ENCODE assay signal across 9 mouse cellular contexts in the genomic region with DNA sequence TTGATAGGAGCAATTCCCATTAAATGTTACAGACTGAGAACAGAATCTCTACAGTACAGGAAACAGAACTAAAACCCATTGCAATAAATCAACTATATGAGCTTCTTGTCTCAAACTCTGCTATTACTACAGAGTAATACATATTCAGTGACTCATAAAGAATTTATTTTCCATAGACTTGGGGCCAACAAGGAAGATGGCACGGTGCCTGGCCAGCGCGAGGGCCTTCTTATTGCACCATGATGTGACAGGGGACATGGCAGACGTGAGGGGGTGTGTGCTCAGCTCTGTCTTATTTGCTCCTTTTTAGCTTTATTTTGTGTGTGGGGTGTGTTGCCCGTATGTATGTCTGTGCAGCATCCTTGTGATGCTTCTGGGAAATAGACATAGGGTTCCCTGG. TPM values are rescaled to one million over a fixed set of nuclear protein-coding genes. Genes with fewer than 3 reads are reported as not detected.
DNase-seq lines count a peak whose midpoint lies in the region; ATAC-seq and TF ChIP-seq lines count a peak whose summit lies in the region.
"Had no signal": no experiment of that assay in that cellular context is flagged by ENCODE, and none has a peak within 500 bp of the region (broad histone marks: within the 10 kb centered on the region; RNA-seq: fewer than 3 reads in every experiment).

No protein-coding gene starts in this region.

- no peak for ATAC-seq in kidney, embryonic 15.5 days (replicated peaks; ENCODE audit: low FRiP score)
- ATAC-seq: forebrain, embryonic 14.5 days; intestine, embryonic 15.5 days had no signal

- no peak for TF ChIP-seq CTCF in thymus, adult 2 months (IDR thresholded peaks at IDR 0.05; ENCODE audit: borderline replicate concordance, control insufficient read depth, extremely low read depth, insufficient read depth, low read length, poor library complexity)

- no peaks in the 10 kb centered on the region for H3K9me3 ChIP-seq in kidney, embryonic 15.5 days (replicated peaks)
- H3K9me3 ChIP-seq: intestine, embryonic 15.5 days had no signal

- no peak overlapping the region for H3K9ac ChIP-seq in kidney, embryonic 15.5 days
- H3K9ac ChIP-seq: intestine, embryonic 15.5 days had no signal

- no peak for DNase-seq in kidney, adult 18-20 months
- peak; percentile 67 for DNase-seq in 3134 (ENCODE audit: extremely low read depth, insufficient read length, low spot score)
- peak; percentile 67 to 91 for DNase-seq in adrenal gland, adult (ENCODE audit: inconsistent age in 2 of 2, low spot score in 1 of 2)
- peak; percentile 62 for DNase-seq in lung, postnatal 14 days
- no peak for DNase-seq in embryo, embryonic 9.5 days (ENCODE audit: extremely low spot score)
- no peak for DNase-seq in thymus, adult 2 months

- no peak for TF ChIP-seq POLR2A in thymus, adult 2 months (IDR thresholded peaks at IDR 0.05; ENCODE audit: control insufficient read depth, extremely low read depth, insufficient read depth, low read length, poor library complexity)

- H3K36me3 ChIP-seq in kidney, embryonic 15.5 days, result no peaks in the 10 kb centered on the region
- no peaks in the 10 kb centered on the region for H3K36me3 ChIP-seq in thymus, adult 2 months (ENCODE audit: control insufficient read depth, insufficient read depth, low read length)
- H3K36me3 ChIP-seq: intestine, embryonic 15.5 days had no signal

- H3K4me1 ChIP-seq in kidney, embryonic 15.5 days, result peaks cover 10% of the 10 kb centered on the region; the same call in 1 of the 2 replicates
- H3K4me1 ChIP-seq in thymus, adult 2 months (replicated peaks; ENCODE audit: control insufficient read depth, insufficient read depth, low read length), result peaks cover 7% of the 10 kb centered on the region
- H3K4me1 ChIP-seq: intestine, embryonic 15.5 days had no signal

- WGBS in kidney, embryonic 15.5 days, result 75% methylated on average over 5 of the region's 5 CpGs
- WGBS in thymus, adult 2 months, result 83% methylated on average over 5 of the region's 5 CpGs

- H3K27me3 ChIP-seq in kidney, embryonic 15.5 days, result no peaks in the 10 kb centered on the region
- H3K27me3 ChIP-seq in thymus, adult 2 months (ENCODE audit: control insufficient read depth, insufficient read depth, low read length), result no peaks in the 10 kb centered on the region
- H3K27me3 ChIP-seq: intestine, embryonic 15.5 days had no signal

- no peak overlapping the region for H3K4me3 ChIP-seq in kidney, embryonic 15.5 days (replicated peaks)
- H3K4me3 ChIP-seq in thymus, adult 2 months (ENCODE audit: control insufficient read depth, insufficient read depth, low read length), result no peak overlapping the region
- H3K4me3 ChIP-seq: intestine, embryonic 15.5 days had no signal

- H3K27ac ChIP-seq in kidney, embryonic 15.5 days, result 0 out of 2 replicates have a peak overlapping the region, but pooled peaks have one; percentile 27
- no peak overlapping the region for H3K27ac ChIP-seq in thymus, adult 2 months (ENCODE audit: control insufficient read depth, insufficient read depth, low read length)
- H3K27ac ChIP-seq: intestine, embryonic 15.5 days had no signal

- H3K4me2 ChIP-seq in kidney, embryonic 15.5 days, result no peak overlapping the region
- H3K4me2 ChIP-seq: intestine, embryonic 15.5 days had no signal

RNA-seq across cellular contexts. Expression of a gene that starts 37.8 kb away (rescaled TPM):
- 37.9 and 39.3 TPM in 2 replicates for polyA plus RNA-seq in kidney, embryonic 15.5 days (2015; fragmentation: Nextera tagmentation; extraction: Ambion mirVana)
- polyA plus RNA-seq in thymus, adult 2 months (2012; rRNA removed), result 54.9 and 57.1 TPM in 2 replicates

Comparison
In these comparisons a context has a peak if more than half of its experiments do, and no peak if none do; other contexts are left out.
1. DNase-seq: peak in 3134 (single experiment), adrenal gland, adult (2 of 2) and lung, postnatal 14 days (single experiment); none in kidney, adult 18-20 months (single experiment), embryo, embryonic 9.5 days (single experiment) and thymus, adult 2 months (single experiment).